Mouse (Mus musculus) embryonic fibroblast, embryonic 13.5 days (primary cell): ENCODE data around the gene Slc35d2.

ENCODE experiments used
- CTCF ChIP-seq: IDR thresholded peaks from 2 replicates; pipeline ENCODE4 v1.5.1; 2011; ENCODE audit warnings: mild to moderate bottlenecking, control low read depth, low read length, moderate library complexity, borderline replicate concordance; ENCODE audit not compliant: insufficient read depth
- POLR2A ChIP-seq: IDR thresholded peaks from 2 replicates; pipeline ENCODE4 v1.6.1; 2011; ENCODE audit warnings: low read depth, mild to moderate bottlenecking, control low read depth, low read length, moderate library complexity

GRCm38 (mm10) chr13:64169746-64170145 lies 40.6 kb upstream of the Slc35d2 start:
- TF ChIP-seq POLR2A: no peak
- no peak for TF ChIP-seq CTCF
